Mouse (Mus musculus) small intestine, adult 2 months (tissue): ENCODE data around the gene Bcat1.

Experiments used
- CTCF ChIP-seq: fragments of 200-500 bp; IDR thresholded peaks from 2 replicates; pipeline ENCODE4 v1.5.1; 2012; ENCODE audit warnings: low read depth, mild to moderate bottlenecking, control low read depth, inconsistent platforms, low read length, moderate library complexity, mixed read lengths; ENCODE audit not compliant: insufficient replicate concordance, insufficient read length; ENCODE audit errors: extremely low read depth
- POLR2A ChIP-seq: fragments of 200-500 bp; IDR thresholded peaks from 2 replicates; pipeline ENCODE4 v1.6.1; 2012; ENCODE audit warnings: low read depth, mild to moderate bottlenecking, control low read depth, inconsistent platforms, low read length, moderate library complexity

DNA sequence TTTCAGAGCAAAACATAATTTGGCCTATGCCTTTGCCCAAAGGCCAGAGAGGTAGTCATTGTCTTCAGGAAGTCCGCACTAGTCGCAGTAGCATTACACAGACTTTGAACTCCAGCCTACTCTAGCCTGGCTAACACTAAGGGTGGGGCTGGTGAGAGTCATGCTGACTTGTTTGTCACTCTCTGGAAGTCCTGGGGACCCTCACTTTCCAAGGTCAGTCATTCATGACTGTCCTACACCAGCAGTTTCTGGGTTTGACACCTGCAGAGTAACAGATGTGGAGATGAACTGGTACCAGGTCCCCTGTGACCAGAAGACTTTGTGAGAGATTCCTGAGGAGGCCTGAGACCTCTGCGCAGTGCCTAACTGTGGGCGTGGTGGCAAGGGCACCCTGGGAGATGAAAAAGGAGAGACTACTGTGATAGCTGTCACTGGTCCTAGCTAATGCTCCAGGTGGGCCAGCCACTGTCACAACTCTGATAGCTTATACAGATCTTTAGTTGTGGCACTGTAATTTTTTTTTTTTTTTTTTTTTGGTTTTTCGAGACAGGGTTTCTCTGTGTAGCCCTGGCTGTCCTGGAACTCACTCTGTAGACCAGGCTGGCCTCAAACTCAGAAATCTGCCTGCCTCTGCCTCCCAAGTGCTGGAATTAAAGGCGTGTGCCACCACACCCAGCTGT lies 30.3 kb upstream of the Bcat1 start:
- TF ChIP-seq CTCF (no peak), POLR2A (no peak)
